Mouse (Mus musculus): ENCODE measurements around the gene Gm49027. TPM values are rescaled to one million over a fixed set of nuclear protein-coding genes. Genes with fewer than 3 reads are reported as not detected.

Gm49027 gene
- polyA plus RNA-seq, 1 experiment from 2014 or later: 0.45 TPM

DNA sequence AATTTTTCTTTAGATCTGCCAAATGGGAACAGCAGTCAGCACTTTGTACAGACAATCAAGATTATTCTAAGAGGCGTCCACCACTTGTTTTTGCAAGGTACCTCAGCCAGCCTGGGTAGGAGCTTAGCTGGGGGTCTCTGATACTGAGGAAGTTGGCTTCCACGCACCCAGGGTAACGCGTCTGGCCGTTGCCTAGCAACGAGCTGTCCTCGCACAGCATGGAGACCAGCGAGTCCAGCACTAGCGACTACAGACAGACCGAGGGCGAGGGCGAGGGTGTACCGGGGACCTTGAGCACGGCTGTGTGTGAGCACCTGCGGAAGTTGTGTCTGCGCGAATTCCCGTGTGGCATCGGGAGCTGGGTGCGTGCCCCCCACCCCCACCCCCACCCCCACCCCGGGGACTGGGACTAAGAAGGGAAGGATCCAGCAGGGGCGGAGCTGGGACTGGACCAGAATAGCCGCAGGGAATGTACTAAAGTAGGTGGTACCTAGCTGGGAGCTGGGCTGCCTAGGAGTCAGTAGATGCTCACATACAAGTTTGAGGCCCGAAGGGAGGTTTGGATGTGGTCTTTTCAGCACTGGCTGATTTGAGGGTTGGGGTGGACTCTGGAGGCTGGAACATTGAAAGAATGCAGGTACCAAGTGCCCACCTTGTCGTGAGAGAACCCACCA, 36.0 kb downstream of the Gm49027 start, which contains the start of the genes Lrrc43 and Il31:
Gene Lrrc43, plus strand, starts transcription at position 194 of the 674 bp plus-strand sequence.
Gene Il31, minus strand, starts transcription at position 378 of the 674 bp plus-strand sequence.
- H3K4me2 ChIP-seq (ENCODE audit: low read depth, low read length, severe bottlenecking): peak within 1 kb of the TSS; percentile 52
- ATAC-seq (replicated peaks; ENCODE audit: low FRiP score): peak; percentile 49; the same call in 1 of the 2 replicates
- WGBS: 6% methylated on average over 25 of the region's 25 CpGs
- H3K36me3 ChIP-seq (ENCODE audit: control insufficient read depth, insufficient read depth, low read length): no peaks in the 10 kb centered on the region
- peaks cover 6% of the 10 kb centered on the region; the same call in 1 of the 2 replicates for H3K4me1 ChIP-seq (replicated peaks; ENCODE audit: control insufficient read depth, insufficient read depth, low read length)
- no peak within 1 kb of the TSS for H3K27ac ChIP-seq (ENCODE audit: low read depth, low read length)
- H3K9me3 ChIP-seq (ENCODE audit: control insufficient read depth, low read length): no peaks in the 10 kb centered on the region
- no peak within 1 kb of the TSS for H3K9ac ChIP-seq (ENCODE audit: low read length)
- H3K27me3 ChIP-seq (ENCODE audit: control insufficient read depth, insufficient read depth, low read length): no peaks in the 10 kb centered on the region
- peak; percentile 71 for DNase-seq (ENCODE audit: low spot score)
- peak within 1 kb of the TSS; percentile 22 for H3K4me3 ChIP-seq (ENCODE audit: low read depth, low read length)

DNA sequence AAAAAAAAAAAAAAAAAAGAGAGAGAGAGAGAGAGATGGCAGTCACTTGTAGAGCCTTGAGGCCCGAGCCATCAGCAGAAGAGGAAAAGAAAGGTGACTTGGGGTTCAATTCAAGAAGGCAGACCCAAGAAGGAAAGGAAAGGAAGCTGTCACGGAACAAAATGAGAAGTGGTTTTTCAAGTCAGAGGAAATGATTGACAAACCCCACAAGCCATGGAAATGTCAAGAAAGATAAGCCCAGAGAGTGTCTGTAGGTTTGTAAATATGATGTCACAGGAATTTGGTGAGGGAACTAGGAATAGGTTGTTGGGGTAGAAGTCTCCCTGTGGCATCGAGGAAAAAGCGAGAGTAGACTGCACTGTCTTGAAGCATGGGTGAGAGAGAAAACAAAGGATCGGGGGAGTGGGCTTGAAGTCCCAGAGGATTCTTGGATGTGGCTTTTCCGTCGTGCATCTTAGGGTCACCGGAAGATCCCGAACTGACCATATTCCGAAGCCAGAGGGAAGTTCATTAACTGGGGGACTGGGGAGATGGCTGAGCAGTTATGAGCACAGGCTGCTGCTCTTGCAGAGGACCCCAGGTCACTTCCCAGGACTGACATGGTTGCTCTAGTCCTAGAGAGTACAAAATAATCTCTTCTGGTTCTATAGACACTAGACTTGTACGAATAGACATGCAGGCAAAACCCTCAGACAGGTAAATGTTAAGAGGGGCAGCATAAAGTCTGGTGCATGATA, 37.5 kb downstream of the Gm49027 start:
- no peak overlapping the region for H3K27ac ChIP-seq (ENCODE audit: low read depth, low read length)
- 89% methylated on average over 11 of the region's 11 CpGs for WGBS

DNA sequence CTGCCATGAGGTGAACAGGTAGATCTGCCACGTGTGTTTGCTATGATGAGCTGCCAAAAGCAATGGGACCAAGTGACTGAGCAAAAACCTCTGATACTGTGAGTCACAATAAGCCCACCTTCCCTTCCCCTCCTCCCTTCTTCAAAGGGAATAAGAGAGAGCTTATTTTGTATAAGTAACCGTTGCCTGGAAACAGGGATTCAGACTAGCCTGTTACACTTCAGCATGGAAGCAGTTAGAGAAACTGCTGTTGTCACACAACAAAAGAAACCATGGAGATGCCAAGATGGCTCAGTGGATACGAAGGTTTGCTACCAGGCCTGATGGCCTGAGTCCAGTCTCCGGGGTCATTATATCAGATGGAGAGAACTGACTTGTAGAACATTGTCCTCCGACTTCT, 51.5 kb downstream of the Gm49027 start:
- DNase-seq (ENCODE audit: low spot score) (no peak), ATAC-seq (replicated peaks; ENCODE audit: low FRiP score) (no peak)
- H3K27me3 ChIP-seq (ENCODE audit: control insufficient read depth, insufficient read depth, low read length): no peaks in the 10 kb centered on the region
- no peaks in the 10 kb centered on the region for H3K36me3 ChIP-seq (ENCODE audit: control insufficient read depth, insufficient read depth, low read length)
- no peak overlapping the region for H3K27ac ChIP-seq (ENCODE audit: low read depth, low read length)
- H3K9me3 ChIP-seq (ENCODE audit: control insufficient read depth, low read length): no peaks in the 10 kb centered on the region
- no peaks in the 10 kb centered on the region for H3K4me1 ChIP-seq (replicated peaks; ENCODE audit: control insufficient read depth, insufficient read depth, low read length)
- no peak overlapping the region for H3K9ac ChIP-seq (ENCODE audit: low read length)
- WGBS: 72% methylated on average over 5 of the region's 5 CpGs
- no peak overlapping the region for H3K4me3 ChIP-seq (ENCODE audit: low read depth, low read length)
- H3K4me2 ChIP-seq (ENCODE audit: low read depth, low read length, severe bottlenecking): no peak overlapping the region

More for the DNA sequence above, 37.5 kb downstream of the Gm49027 start:
- Histone ChIP-seq H3K4me2 (ENCODE audit: low read depth, low read length, severe bottlenecking) (no peak overlapping the region), H3K27me3 (ENCODE audit: control insufficient read depth, insufficient read depth, low read length) (no peaks in the 10 kb centered on the region), H3K36me3 (ENCODE audit: control insufficient read depth, insufficient read depth, low read length) (no peaks in the 10 kb centered on the region), H3K4me3 (ENCODE audit: low read depth, low read length) (no peak overlapping the region), H3K9ac (ENCODE audit: low read length) (no peak overlapping the region), H3K4me1 (replicated peaks; ENCODE audit: control insufficient read depth, insufficient read depth, low read length) (peaks cover 6% of the 10 kb centered on the region; the same call in 1 of the 2 replicates), H3K9me3 (ENCODE audit: control insufficient read depth, low read length) (no peaks in the 10 kb centered on the region)
- no peak for ATAC-seq (replicated peaks; ENCODE audit: low FRiP score)
- no peak for DNase-seq (ENCODE audit: low spot score)

DNA sequence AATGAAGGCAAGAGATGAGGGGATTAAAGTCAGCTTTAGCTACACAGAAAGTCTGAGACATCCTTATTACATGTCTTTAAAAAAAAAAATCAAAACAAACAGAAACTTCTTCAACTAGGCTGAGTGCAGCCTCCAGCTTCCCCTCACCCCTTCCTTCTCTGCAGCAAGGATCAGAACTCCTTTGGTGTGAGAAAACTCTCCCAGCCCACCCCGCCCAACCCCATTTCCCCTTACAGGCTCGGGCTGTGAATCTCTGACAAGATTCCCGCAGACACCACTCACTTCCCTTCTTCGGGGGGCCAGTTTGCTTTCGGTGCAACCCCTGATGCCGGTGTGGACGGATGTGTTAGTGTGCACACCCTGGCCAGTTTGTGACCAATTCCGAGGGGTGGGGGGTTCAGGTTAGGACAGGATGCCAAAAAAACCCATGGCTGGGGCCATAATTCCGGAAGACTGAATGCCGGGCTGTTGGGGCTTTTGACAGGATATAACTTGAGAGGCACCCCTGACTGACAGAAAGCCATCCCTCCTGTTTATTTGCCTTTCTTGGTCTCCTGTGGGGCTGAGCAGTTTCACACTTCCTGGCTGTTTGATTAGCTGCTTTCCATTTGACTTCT, 54.4 kb downstream of the Gm49027 start:
- DNase-seq (ENCODE audit: low spot score) (peak; percentile 58), ATAC-seq (replicated peaks; ENCODE audit: low FRiP score) (no peak)
- Histone ChIP-seq H3K27me3 (ENCODE audit: control insufficient read depth, insufficient read depth, low read length) (no peaks in the 10 kb centered on the region), H3K4me2 (ENCODE audit: low read depth, low read length, severe bottlenecking) (no peak overlapping the region), H3K4me3 (ENCODE audit: low read depth, low read length) (no peak overlapping the region), H3K9me3 (ENCODE audit: control insufficient read depth, low read length) (no peaks in the 10 kb centered on the region), H3K36me3 (ENCODE audit: control insufficient read depth, insufficient read depth, low read length) (no peaks in the 10 kb centered on the region), H3K4me1 (replicated peaks; ENCODE audit: control insufficient read depth, insufficient read depth, low read length) (no peaks in the 10 kb centered on the region), H3K9ac (ENCODE audit: low read length) (no peak overlapping the region), H3K27ac (ENCODE audit: low read depth, low read length) (no peak overlapping the region)
- 70% methylated on average over 10 of the region's 10 CpGs for WGBS

DNA sequence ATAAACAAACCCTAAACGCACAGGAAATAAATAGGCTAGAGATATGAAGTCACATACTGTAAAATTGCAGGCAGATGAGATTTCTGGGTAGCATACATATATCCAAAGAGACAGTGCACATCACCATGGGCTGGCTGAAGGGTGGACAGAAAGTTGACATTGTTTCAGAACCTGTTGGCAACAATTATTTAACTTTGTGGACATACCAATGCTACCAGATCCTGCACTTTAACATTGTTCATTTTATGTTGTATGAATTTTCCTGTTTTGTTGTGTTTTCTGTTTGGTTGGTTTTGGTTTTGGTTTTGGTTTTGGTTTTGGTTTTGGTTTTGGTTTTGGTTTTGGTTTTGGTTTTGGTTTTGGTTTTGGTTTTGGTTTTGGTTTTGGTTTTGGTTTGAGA, 60.6 kb downstream of the Gm49027 start:
- no peak for ATAC-seq (replicated peaks; ENCODE audit: low FRiP score)
- no peaks in the 10 kb centered on the region for H3K4me1 ChIP-seq (replicated peaks; ENCODE audit: control insufficient read depth, insufficient read depth, low read length)

More for the DNA sequence above, 60.6 kb downstream of the Gm49027 start:
- no peaks in the 10 kb centered on the region for H3K27me3 ChIP-seq (ENCODE audit: control insufficient read depth, insufficient read depth, low read length)
- DNase-seq (ENCODE audit: low spot score): no peak
- no peak overlapping the region for H3K4me2 ChIP-seq (ENCODE audit: low read depth, low read length, severe bottlenecking)
- WGBS: 92% methylated on average over 1 of the region's 1 CpGs
- no peak overlapping the region for H3K9ac ChIP-seq (ENCODE audit: low read length)
- no peaks in the 10 kb centered on the region for H3K9me3 ChIP-seq (ENCODE audit: control insufficient read depth, low read length)
- no peak overlapping the region for H3K4me3 ChIP-seq (ENCODE audit: low read depth, low read length)
- H3K27ac ChIP-seq (ENCODE audit: low read depth, low read length): no peak overlapping the region
- H3K36me3 ChIP-seq (ENCODE audit: control insufficient read depth, insufficient read depth, low read length): no peaks in the 10 kb centered on the region

Small RNA genes lying within 50 kb of the gene (microRNA-seq; reads per million reads assigned to microRNA genes)
- not detected for gene Mir7647 (ENCODE audit: insufficient number of aligned reads)

Other genes starting within 250 kb of the Gm49027 start
- gene Bcl7a, start 181.7 kb downstream of the Gm49027 start, polyA plus RNA-seq (2014; fragmentation: Nextera tagmentation; extraction: Ambion mirVana): 57.1 and 61.7 TPM in 2 replicates
- 22.3 and 22.7 TPM in 2 replicates for gene Mlxip, start 130.7 kb downstream of the Gm49027 start, polyA plus RNA-seq (2014; fragmentation: Nextera tagmentation; extraction: Ambion mirVana)
- not detected in 2 replicates for gene Lrrc43, start 36.2 kb downstream of the Gm49027 start, polyA plus RNA-seq (2014; fragmentation: Nextera tagmentation; extraction: Ambion mirVana)
- gene Il31, start 36.0 kb downstream of the Gm49027 start, polyA plus RNA-seq (2014; fragmentation: Nextera tagmentation; extraction: Ambion mirVana): not detected in 2 replicates
- gene B3gnt4, start 15.0 kb downstream of the Gm49027 start, polyA plus RNA-seq (2014; fragmentation: Nextera tagmentation; extraction: Ambion mirVana): 1.0 and 1.1 TPM in 2 replicates
- gene Diablo, start 1.3 kb downstream of the Gm49027 start, polyA plus RNA-seq (2014; fragmentation: Nextera tagmentation; extraction: Ambion mirVana): 140 and 143 TPM in 2 replicates
- 31.0 and 39.6 TPM in 2 replicates for gene Vps33a, start 47.5 kb upstream of the Gm49027 start, polyA plus RNA-seq (2014; fragmentation: Nextera tagmentation; extraction: Ambion mirVana)
- 55.1 and 57.7 TPM in 2 replicates for gene Clip1, start 159.1 kb upstream of the Gm49027 start, polyA plus RNA-seq (2014; fragmentation: Nextera tagmentation; extraction: Ambion mirVana)
- gene Zcchc8, start 195.6 kb upstream of the Gm49027 start, polyA plus RNA-seq (2014; fragmentation: Nextera tagmentation; extraction: Ambion mirVana): 106 and 109 TPM in 2 replicates
- 140 and 178 TPM in 2 replicates for gene Rsrc2, start 223.9 kb upstream of the Gm49027 start, polyA plus RNA-seq (2014; fragmentation: Nextera tagmentation; extraction: Ambion mirVana)
- 53.8 and 65.0 TPM in 2 replicates for gene Kntc1, start 224.2 kb upstream of the Gm49027 start, polyA plus RNA-seq (2014; fragmentation: Nextera tagmentation; extraction: Ambion mirVana)

All from forebrain, embryonic 11.5 days (tissue).